Mouse (Mus musculus) yolk sac, embryonic 10.5 days (tissue): ENCODE results near the gene Tbx18.

Experiments used
- DNase-seq: peaks from one replicate; pipeline ENCODE4 v3.0.0-alpha.2; 2017; ENCODE audit warnings: low spot score

The Tbx18 gene

DNA sequence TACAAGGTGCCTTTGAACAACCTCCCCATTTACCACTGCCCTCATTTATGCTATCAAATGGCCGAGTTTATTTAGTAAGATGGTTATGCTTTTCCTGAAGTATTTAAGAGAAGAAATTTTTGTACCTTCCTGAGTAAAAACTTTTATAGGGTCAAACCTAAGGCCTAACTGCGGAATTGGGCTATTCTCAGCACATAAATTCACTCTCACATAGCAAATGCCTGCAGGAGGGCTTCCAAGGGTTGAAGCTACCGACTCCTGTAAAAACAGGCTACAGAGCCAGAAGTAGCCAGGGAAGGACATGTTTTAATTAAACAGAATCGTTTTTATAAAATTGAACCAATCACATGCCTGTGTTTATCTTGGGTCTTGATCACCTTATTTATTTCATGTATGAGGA, 20.7 kb downstream of the Tbx18 start:
- DNase-seq, result no peak

GRCm38 (mm10) chr9:87708151-87708550, 22.9 kb downstream of the Tbx18 start:
- DNase-seq, result no peak

- no peak for DNase-seq
Measured at GRCm38 (mm10) chr9:87702267-87702666, 28.8 kb downstream of the Tbx18 start.

DNA sequence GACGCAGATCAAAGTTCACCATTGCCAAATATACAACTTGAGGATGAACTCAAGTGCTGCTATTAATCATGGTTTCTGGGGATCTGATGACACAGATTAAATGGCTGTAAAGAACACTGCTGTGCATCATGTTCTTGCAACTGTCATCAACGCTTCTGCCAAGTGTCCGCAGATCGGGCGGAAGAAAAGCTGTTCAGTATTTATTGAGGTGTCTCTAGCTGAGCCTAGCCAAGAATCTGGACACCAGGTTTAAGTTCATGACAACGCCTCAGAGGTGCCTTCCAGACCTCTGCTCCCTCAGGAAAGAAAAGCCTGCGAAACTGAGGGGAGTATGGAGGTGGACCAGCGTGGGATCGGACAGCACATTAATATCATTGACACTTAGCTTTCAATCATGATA, 44.1 kb downstream of the Tbx18 start:
- DNase-seq, result no peak

DNA sequence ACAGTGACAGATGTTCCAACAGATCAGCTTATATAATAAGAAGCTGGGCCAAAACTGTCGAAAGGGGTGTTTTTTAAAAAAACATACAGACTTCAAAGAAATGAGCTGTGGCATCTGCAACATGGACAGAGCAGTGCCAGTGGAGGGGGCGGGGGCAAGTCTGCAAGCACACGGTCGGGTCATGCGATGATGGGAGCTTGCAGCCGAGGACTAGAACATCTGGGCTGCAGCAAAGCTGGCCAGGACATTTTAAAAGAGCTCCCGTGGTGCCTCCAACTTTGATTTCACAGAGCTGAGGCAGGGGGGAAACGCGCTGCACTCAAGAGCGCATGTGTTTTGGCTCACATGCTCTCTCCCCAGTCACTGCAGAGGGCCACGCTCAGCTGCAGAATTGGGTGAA, 48.8 kb downstream of the Tbx18 start:
- no peak for DNase-seq
